ENCODE assay signal across 11 mouse cellular contexts in the genomic region with DNA sequence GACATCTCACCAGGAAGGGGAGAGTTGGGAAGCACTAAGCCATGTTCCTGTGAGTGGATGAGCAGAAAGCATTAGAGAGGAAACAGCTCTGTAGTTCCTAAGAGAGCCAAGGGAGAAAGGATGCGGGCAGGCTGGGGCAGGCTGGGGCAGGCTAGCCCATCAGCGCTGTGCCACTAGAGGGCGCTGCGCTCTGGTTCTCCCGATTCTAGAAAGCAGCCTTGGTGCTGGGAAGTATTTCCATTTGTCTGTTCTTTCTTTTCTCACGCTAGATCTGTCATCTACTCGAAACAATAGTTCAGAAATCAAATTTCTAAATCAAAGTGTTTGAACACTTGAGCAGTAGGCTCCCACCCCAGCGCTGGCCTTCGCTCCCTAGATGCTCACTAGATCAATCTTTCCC. TPM values are rescaled to one million over a fixed set of nuclear protein-coding genes. Genes with fewer than 3 reads are reported as not detected.
DNase-seq lines count a peak whose midpoint lies in the region; ATAC-seq and TF ChIP-seq lines count a peak whose summit lies in the region.
"Had no signal": no experiment of that assay in that cellular context is flagged by ENCODE, and none has a peak within 500 bp of the region (broad histone marks: within the 10 kb centered on the region; RNA-seq: fewer than 3 reads in every experiment).

No protein-coding gene starts in this region.

- no peak for ATAC-seq in midbrain, embryonic 11.5 days (ENCODE audit: low FRiP score)
- ATAC-seq in midbrain, embryonic 16.5 days = no peak
- ATAC-seq in liver, postnatal 0 days = no peak
- ATAC-seq: hindbrain, embryonic 16.5 days had no signal

- no peak for TF ChIP-seq EP300 in MEL (IDR thresholded peaks at IDR 0.05; ENCODE audit: low read depth in 1 of 2, low read length in 2 of 2)
- no peak for TF ChIP-seq EP300 in liver, postnatal 0 days (IDR thresholded peaks at IDR 0.05; ENCODE audit: low read depth)

- H3K79me2 ChIP-seq in MEL (ENCODE audit: control insufficient read depth, insufficient read depth, low read length, poor library complexity) = no peaks in the 10 kb centered on the region; the same call in 1 of the 2 replicates

- TF ChIP-seq RAD21 in MEL (IDR thresholded peaks at IDR 0.05; ENCODE audit: low read depth, low read length) = peak; percentile 79

- H3K36me3 ChIP-seq in midbrain, embryonic 11.5 days (ENCODE audit: control insufficient read depth, insufficient read depth, low read length) = no peaks in the 10 kb centered on the region
- no peaks in the 10 kb centered on the region for H3K36me3 ChIP-seq in midbrain, embryonic 16.5 days (ENCODE audit: control insufficient read depth, insufficient read depth, low read length)
- peaks cover 0 to 39% of the 10 kb centered on the region in 2 experiments; a peak in 2 of 4 replicates for H3K36me3 ChIP-seq in MEL (ENCODE audit: control insufficient read depth in 1 of 2, insufficient read depth in 2 of 2, low read length in 2 of 2)
- H3K36me3 ChIP-seq in liver, postnatal 0 days (replicated peaks; ENCODE audit: insufficient read depth, low read length) = no peaks in the 10 kb centered on the region
- H3K36me3 ChIP-seq: limb, embryonic 13.5 days had no signal

- no peak overlapping the region for H3K9ac ChIP-seq in midbrain, embryonic 11.5 days (ENCODE audit: low read length)
- no peak overlapping the region for H3K9ac ChIP-seq in midbrain, embryonic 16.5 days (ENCODE audit: low read depth, low read length)
- peak overlapping the region; percentile 26; the same call in 1 of the 2 replicates for H3K9ac ChIP-seq in MEL (ENCODE audit: control insufficient read depth, low read depth, low read length, poor library complexity, severe bottlenecking)
- H3K9ac ChIP-seq in liver, postnatal 0 days (replicated peaks) = no peak overlapping the region
- H3K9ac ChIP-seq: limb, embryonic 13.5 days had no signal

- H3K4me3 ChIP-seq in midbrain, embryonic 11.5 days (ENCODE audit: low read depth, low read length) = no peak overlapping the region
- H3K4me3 ChIP-seq in midbrain, embryonic 16.5 days (ENCODE audit: low read depth, low read length) = no peak overlapping the region
- no peak overlapping the region for H3K4me3 ChIP-seq in MEL (ENCODE audit: control insufficient read depth in 1 of 2, insufficient read depth in 1 of 2, low read depth in 2 of 2, low read length in 2 of 2)
- no peak overlapping the region for H3K4me3 ChIP-seq in liver, postnatal 0 days (ENCODE audit: low read depth, low read length)
- H3K4me3 ChIP-seq: limb, embryonic 13.5 days had no signal

- no peaks in the 10 kb centered on the region for H3K4me1 ChIP-seq in midbrain, embryonic 11.5 days (ENCODE audit: control insufficient read depth, insufficient read depth, low read length)
- no peaks in the 10 kb centered on the region for H3K4me1 ChIP-seq in midbrain, embryonic 16.5 days (ENCODE audit: control insufficient read depth, insufficient read depth, low read length)
- peaks cover 22 to 48% of the 10 kb centered on the region in 2 experiments for H3K4me1 ChIP-seq in MEL (ENCODE audit: control insufficient read depth in 1 of 2, insufficient read depth in 2 of 2, low read length in 2 of 2)
- peaks cover 5% of the 10 kb centered on the region for H3K4me1 ChIP-seq in liver, postnatal 0 days (ENCODE audit: insufficient read depth)

- no peak overlapping the region for H3K27ac ChIP-seq in midbrain, embryonic 11.5 days (ENCODE audit: low read depth, low read length)
- no peak overlapping the region for H3K27ac ChIP-seq in midbrain, embryonic 16.5 days (ENCODE audit: low read length)
- H3K27ac ChIP-seq in MEL (ENCODE audit: control insufficient read depth, low read depth, low read length) = no peak overlapping the region
- no peak overlapping the region for H3K27ac ChIP-seq in liver, postnatal 0 days (ENCODE audit: low read depth)
- H3K27ac ChIP-seq: limb, embryonic 13.5 days had no signal

- peak; percentile 92 to 99 (median 94) for TF ChIP-seq CTCF in MEL (IDR thresholded peaks at IDR 0.05 in 2 of 3, conservative IDR thresholded peaks at IDR 0.05 in 1 of 3; ENCODE audit: control insufficient read depth in 1 of 3, insufficient read depth in 1 of 3, low read depth in 2 of 3, low read length in 3 of 3, poor library complexity in 1 of 3, severe bottlenecking in 1 of 3)
- TF ChIP-seq CTCF in liver, postnatal 0 days (IDR thresholded peaks at IDR 0.05; ENCODE audit: low read depth) = peak; percentile 57

- WGBS in midbrain, embryonic 11.5 days = 56% methylated on average over 9 of the region's 9 CpGs
- 63% methylated on average over 9 of the region's 9 CpGs for WGBS in midbrain, embryonic 16.5 days
- 70% methylated on average over 9 of the region's 9 CpGs for WGBS in liver, postnatal 0 days (ENCODE audit: insufficient replicate concordance)

- H3K4me2 ChIP-seq in midbrain, embryonic 11.5 days = no peak overlapping the region
- no peak overlapping the region for H3K4me2 ChIP-seq in midbrain, embryonic 16.5 days (ENCODE audit: low read length)
- H3K4me2 ChIP-seq in liver, postnatal 0 days (ENCODE audit: low read depth, low read length) = no peak overlapping the region
- H3K4me2 ChIP-seq: limb, embryonic 13.5 days had no signal

- no peak for TF ChIP-seq POLR2A in MEL (IDR thresholded peaks at IDR 0.05; ENCODE audit: control insufficient read depth in 1 of 2, insufficient read depth in 1 of 2, low read depth in 1 of 2, low read length in 2 of 2, poor library complexity in 1 of 2)

- no peaks in the 10 kb centered on the region for H3K27me3 ChIP-seq in midbrain, embryonic 11.5 days (ENCODE audit: control insufficient read depth, insufficient read depth, low read length)
- no peaks in the 10 kb centered on the region for H3K27me3 ChIP-seq in midbrain, embryonic 16.5 days (ENCODE audit: control insufficient read depth, insufficient read depth, low read depth, low read length)
- no peaks in the 10 kb centered on the region for H3K27me3 ChIP-seq in MEL (ENCODE audit: control insufficient read depth in 1 of 2, insufficient read depth in 2 of 2, low read length in 2 of 2)
- H3K27me3 ChIP-seq in liver, postnatal 0 days (ENCODE audit: insufficient read depth, low read length) = no peaks in the 10 kb centered on the region
- H3K27me3 ChIP-seq: limb, embryonic 13.5 days had no signal

- no peaks in the 10 kb centered on the region for H3K9me3 ChIP-seq in midbrain, embryonic 11.5 days (ENCODE audit: control insufficient read depth, low read length)
- no peaks in the 10 kb centered on the region for H3K9me3 ChIP-seq in midbrain, embryonic 16.5 days (replicated peaks; ENCODE audit: control insufficient read depth, low read length, poor library complexity, severe bottlenecking)
- no peaks in the 10 kb centered on the region for H3K9me3 ChIP-seq in MEL (replicated peaks; ENCODE audit: insufficient read depth, low read length)
- H3K9me3 ChIP-seq in liver, postnatal 0 days (ENCODE audit: low read length) = no peaks in the 10 kb centered on the region
- H3K9me3 ChIP-seq: limb, embryonic 13.5 days had no signal

- DNase-seq in midbrain, embryonic 11.5 days (ENCODE audit: low spot score, missing footprints) = peak; percentile 71
- peak; percentile 80 for DNase-seq in MEL (ENCODE audit: low read depth, low spot score)
- no peak for DNase-seq in liver, postnatal 0 days
- peak; percentile 52 to 53 for DNase-seq in thymus, postnatal 36 days
- DNase-seq in adipocyte (ENCODE audit: low spot score) = no peak
- DNase-seq in adrenal gland, postnatal 25 days = no peak
- DNase-seq: cerebellum, adult 18-20 months; right cerebral cortex, adult 18-20 months had no signal

TF ChIP-seq in MEL, 35 proteins besides CTCF, POLR2A, EP300 and RAD21 (continues in another document):
- TF ChIP-seq ZC3H11A (IDR thresholded peaks at IDR 0.05; ENCODE audit: low read depth, low read length) (peak; percentile 61), KAT2A (conservative IDR thresholded peaks at IDR 0.05; ENCODE audit: low read depth, low read length) (no peak), MYB (IDR thresholded peaks at IDR 0.05; ENCODE audit: low read depth, low read length) (no peak), POLR2AphosphoS2 (IDR thresholded peaks at IDR 0.05; ENCODE audit: low read length) (no peak), MAX (IDR thresholded peaks at IDR 0.05; ENCODE audit: low read length) (no peak), HCFC1 (IDR thresholded peaks at IDR 0.05; ENCODE audit: low read depth, low read length) (no peak), SMC3 (IDR thresholded peaks at IDR 0.05; ENCODE audit: low read depth, low read length) (peak; percentile 82), MXI1 (IDR thresholded peaks at IDR 0.05; ENCODE audit: low read depth, low read length) (no peak), USF1 (IDR thresholded peaks at IDR 0.05; ENCODE audit: low read depth, low read length) (no peak), JUND (IDR thresholded peaks at IDR 0.05; ENCODE audit: low read depth, low read length) (no peak), POLR2AphosphoS5 (IDR thresholded peaks at IDR 0.05; ENCODE audit: borderline replicate concordance, low read depth, low read length) (no peak), UBTF (IDR thresholded peaks at IDR 0.05; ENCODE audit: borderline replicate concordance, insufficient read depth, low read depth, low read length) (no peak), CHD2 (IDR thresholded peaks at IDR 0.05; ENCODE audit: low read length) (no peak), MAZ (IDR thresholded peaks at IDR 0.05; ENCODE audit: low read depth, low read length) (0 out of 2 replicates have a peak, but pooled peaks have one; percentile 40), RCOR1 (IDR thresholded peaks at IDR 0.05; ENCODE audit: low read depth, low read length) (no peak), MAFK (IDR thresholded peaks at IDR 0.05; ENCODE audit: borderline replicate concordance, low read depth, low read length) (no peak)

RNA-seq across cellular contexts. Expression of a gene that starts 28.5 kb away (rescaled TPM):
- polyA plus RNA-seq in midbrain, embryonic 11.5 days (2014; fragmentation: Nextera tagmentation; extraction: Ambion mirVana) = 0.18 and 0.39 TPM in 2 replicates
- polyA plus RNA-seq in midbrain, embryonic 16.5 days (2015; fragmentation: Nextera tagmentation; extraction: Ambion mirVana) = 0.20 TPM in 2 replicates
- total RNA-seq in MEL (2012; rRNA removed) = 0.42 and 0.85 TPM in 2 replicates
- polyA plus RNA-seq in MEL (2012; ENCODE audit: insufficient read depth in 1 of 2, insufficient read length in 2 of 2, low read depth in 1 of 2, low replicate concordance in 2 of 2, missing spikeins in 1 of 2) = under 1 TPM in 1 of 2 experiments, not detected in 1; 0.15 TPM
- 0.02 and 0.05 TPM in 2 replicates for polyA plus RNA-seq in liver, postnatal 0 days (2015; fragmentation: Nextera tagmentation; extraction: Ambion mirVana)
- total RNA-seq in adrenal gland, postnatal 25 days (2021) = 0.15 and 0.19 TPM in 2 replicates

RNA-seq across cellular contexts. Expression of a gene that starts 58.7 kb away (rescaled TPM):
- polyA plus RNA-seq in midbrain, embryonic 11.5 days (2014; fragmentation: Nextera tagmentation; extraction: Ambion mirVana) = 8.1 and 9.0 TPM in 2 replicates
- 107 and 112 TPM in 2 replicates for polyA plus RNA-seq in midbrain, embryonic 16.5 days (2015; fragmentation: Nextera tagmentation; extraction: Ambion mirVana)
- 0.04 TPM in 1 of 2 replicates, not detected in the other for total RNA-seq in MEL (2012; rRNA removed)
- polyA plus RNA-seq in MEL (2012; ENCODE audit: insufficient read depth in 1 of 2, insufficient read length in 2 of 2, low read depth in 1 of 2, low replicate concordance in 2 of 2, missing spikeins in 1 of 2) = under 1 TPM in 1 of 2 experiments, not detected in 1; 0.06 TPM
- polyA plus RNA-seq in liver, postnatal 0 days (2015; fragmentation: Nextera tagmentation; extraction: Ambion mirVana) = not detected in 2 replicates
- total RNA-seq in adrenal gland, postnatal 25 days (2021) = 4.2 TPM in 2 replicates

Comparison
In these comparisons a context has a peak if more than half of its experiments do, and no peak if none do; other contexts are left out.
1. RNA of a gene that starts 58.7 kb away (polyA plus RNA-seq): 107 to 112 TPM in midbrain, embryonic 16.5 days; 8.1 to 9.0 TPM in midbrain, embryonic 11.5 days, 0.06 TPM in MEL and not detected in liver, postnatal 0 days; every median in the first group is over 10 times any median in the second.
2. DNase-seq: peak in midbrain, embryonic 11.5 days (single experiment), MEL (single experiment) and thymus, postnatal 36 days (2 of 2); none in liver, postnatal 0 days (single experiment), adipocyte (single experiment) and adrenal gland, postnatal 25 days (single experiment).